Mouse (Mus musculus) MEL (cell line): ENCODE measurements at regions not wholly inside any gene's neighbourhood (a gene's known extent, or its start where the extent isn't known, plus 50 kb on each side); places are given as distances from the start of the nearest gene placed in this dataset.

Experiments
- DNase-seq: peaks from one replicate; pipeline ENCODE4 v3.0.0; 2011; ENCODE audit warnings: low read depth, low spot score
- H3K27ac ChIP-seq: 2 replicates; pipeline ENCODE4 v1.5.1; 2012; ENCODE audit warnings: low read depth, mild to moderate bottlenecking, control low read depth, low read length, moderate library complexity; ENCODE audit not compliant: control insufficient read depth
- H3K27me3 ChIP-seq, 2 experiments: fragments of 150-350 bp in 1 of 2; sonication (generic) in 1 of 2; 2 replicates each; pipeline ENCODE4 v1.6.1; 2012; ENCODE audit warnings: low read length in 2 of 2, mild to moderate bottlenecking in 2 of 2, improper control_type of control experiment in 1 of 2, moderate library complexity in 1 of 2; ENCODE audit not compliant: insufficient read depth in 2 of 2, control insufficient read depth in 1 of 2
- H3K36me3 ChIP-seq, 2 experiments: 2 replicates each; pipeline ENCODE4 v1.6.1; 2012 to 2014; ENCODE audit warnings: low read length in 2 of 2, improper control_type of control experiment in 1 of 2, inconsistent platforms in 1 of 2, mild to moderate bottlenecking in 1 of 2; ENCODE audit not compliant: insufficient read depth in 2 of 2, control insufficient read depth in 1 of 2
- H3K4me1 ChIP-seq, 2 experiments: fragments of 150-350 bp in 1 of 2; sonication (generic) in 1 of 2; 2 replicates each; pipeline ENCODE4 v1.6.1; 2012; ENCODE audit warnings: low read length in 2 of 2, improper control_type of control experiment in 1 of 2, mild to moderate bottlenecking in 1 of 2; ENCODE audit not compliant: insufficient read depth in 2 of 2, control insufficient read depth in 1 of 2
- H3K4me3 ChIP-seq, 2 experiments: fragments of 150-350 bp in 1 of 2; sonication (generic) in 1 of 2; 2 replicates each; pipeline ENCODE4 v1.5.1; 2012; ENCODE audit warnings: low read depth in 2 of 2, low read length in 2 of 2, mild to moderate bottlenecking in 2 of 2, moderate library complexity in 2 of 2, control low read depth in 1 of 2, improper control_type of control experiment in 1 of 2; ENCODE audit not compliant: control insufficient read depth in 1 of 2, insufficient read depth in 1 of 2
- H3K79me2 ChIP-seq: 2 replicates; pipeline ENCODE4 v1.6.1; 2012; ENCODE audit warnings: mild to moderate bottlenecking, low read length, moderate library complexity; ENCODE audit not compliant: control insufficient read depth, poor library complexity, insufficient read depth
- H3K9ac ChIP-seq: 2 replicates; pipeline ENCODE4 v1.6.1; 2012; ENCODE audit warnings: low read depth, mild to moderate bottlenecking, control low read depth, low read length, moderate library complexity; ENCODE audit not compliant: control insufficient read depth, poor library complexity, severe bottlenecking
- H3K9me3 ChIP-seq: fragments of 150-350 bp; sonication (generic); replicated peaks from 2 replicates; pipeline ENCODE4 v1.6.1; 2012; ENCODE audit warnings: mild to moderate bottlenecking, low read length, improper control_type of control experiment, moderate library complexity; ENCODE audit not compliant: insufficient read depth
- CHD2 ChIP-seq: IDR thresholded peaks from 2 replicates; pipeline ENCODE4 v1.6.1; 2011; ENCODE audit warnings: low read length, improper control_type of control experiment
- E2F4 ChIP-seq: IDR thresholded peaks from 2 replicates; pipeline ENCODE4 v1.6.1; 2011; ENCODE audit warnings: low read depth, low read length, improper control_type of control experiment, borderline replicate concordance
- ETS1 ChIP-seq: IDR thresholded peaks from 2 replicates; pipeline ENCODE4 v1.6.1; 2012; ENCODE audit warnings: low read depth, mild to moderate bottlenecking, inconsistent platforms, low read length, improper control_type of control experiment, moderate library complexity
- GABPA ChIP-seq: IDR thresholded peaks from 2 replicates; pipeline ENCODE4 v1.6.1; 2012; ENCODE audit warnings: low read depth, mild to moderate bottlenecking, inconsistent platforms, low read length, improper control_type of control experiment, moderate library complexity
- GATA1 ChIP-seq: IDR thresholded peaks from 2 replicates; pipeline ENCODE4 v1.6.1; 2011; ENCODE audit warnings: low read depth, low read length, improper control_type of control experiment
- JUND ChIP-seq: IDR thresholded peaks from 2 replicates; pipeline ENCODE4 v1.6.1; 2011; ENCODE audit warnings: low read depth, mild to moderate bottlenecking, improper control_type of control experiment, low read length
- MAFK ChIP-seq: IDR thresholded peaks from 2 replicates; pipeline ENCODE4 v1.6.1; 2011; ENCODE audit warnings: low read depth, mild to moderate bottlenecking, low read length, improper control_type of control experiment, borderline replicate concordance
- MAX ChIP-seq: IDR thresholded peaks from 2 replicates; pipeline ENCODE4 v1.6.1; 2011; ENCODE audit warnings: low read length, improper control_type of control experiment
- MAZ ChIP-seq: IDR thresholded peaks from 2 replicates; pipeline ENCODE4 v1.6.1; 2012; ENCODE audit warnings: low read depth, mild to moderate bottlenecking, inconsistent platforms, low read length, improper control_type of control experiment
- MYB ChIP-seq: IDR thresholded peaks from 2 replicates; pipeline ENCODE4 v1.6.1; 2011; ENCODE audit warnings: mild to moderate bottlenecking, low read depth, low read length, improper control_type of control experiment
- MYC ChIP-seq: IDR thresholded peaks from 2 replicates; pipeline ENCODE4 v1.6.1; 2011; ENCODE audit warnings: low read depth, mild to moderate bottlenecking, low read length, improper control_type of control experiment, moderate library complexity
- NRF1 ChIP-seq: IDR thresholded peaks from 2 replicates; pipeline ENCODE4 v1.6.1; 2014; ENCODE audit warnings: low read depth, mild to moderate bottlenecking, inconsistent platforms, low read length, improper control_type of control experiment, moderate library complexity; ENCODE audit not compliant: poor library complexity, insufficient read depth, severe bottlenecking
- POLR2AphosphoS5 ChIP-seq: IDR thresholded peaks from 2 replicates; pipeline ENCODE4 v1.6.1; 2012; ENCODE audit warnings: low read depth, borderline replicate concordance, mild to moderate bottlenecking, inconsistent platforms, low read length, moderate library complexity, mixed read lengths
- SIN3A ChIP-seq: IDR thresholded peaks from 2 replicates; pipeline ENCODE4 v1.6.1; 2012; ENCODE audit warnings: low read length, improper control_type of control experiment, inconsistent platforms
- TCF12 ChIP-seq: IDR thresholded peaks from 2 replicates; pipeline ENCODE4 v1.6.1; 2014; ENCODE audit warnings: low read depth, mild to moderate bottlenecking, inconsistent platforms, low read length, improper control_type of control experiment, moderate library complexity
- USF1 ChIP-seq: IDR thresholded peaks from 2 replicates; pipeline ENCODE4 v1.6.1; 2014; ENCODE audit warnings: low read depth, mild to moderate bottlenecking, inconsistent platforms, low read length, improper control_type of control experiment, moderate library complexity
- USF2 ChIP-seq, 2 experiments: IDR thresholded peaks; 2 replicates each; pipeline ENCODE4 v1.6.1; 2011 to 2012; ENCODE audit warnings: improper control_type of control experiment in 2 of 2, low read length in 2 of 2, borderline replicate concordance in 1 of 2, inconsistent platforms in 1 of 2, low read depth in 1 of 2, mild to moderate bottlenecking in 1 of 2; ENCODE audit not compliant: insufficient read depth in 1 of 2
- ZC3H11A ChIP-seq: IDR thresholded peaks from 2 replicates; pipeline ENCODE4 v1.6.1; 2012; ENCODE audit warnings: low read depth, mild to moderate bottlenecking, inconsistent platforms, low read length, improper control_type of control experiment
- ZKSCAN1 ChIP-seq: IDR thresholded peaks from 2 replicates; pipeline ENCODE4 v1.6.1; 2012; ENCODE audit warnings: low read depth, mild to moderate bottlenecking, inconsistent platforms, low read length, improper control_type of control experiment, moderate library complexity
- ZMIZ1 ChIP-seq: IDR thresholded peaks from 2 replicates; pipeline ENCODE4 v1.6.1; 2012; ENCODE audit warnings: low read depth, mild to moderate bottlenecking, inconsistent platforms, low read length, improper control_type of control experiment, moderate library complexity
- ZNF384 ChIP-seq: IDR thresholded peaks from 2 replicates; pipeline ENCODE4 v1.6.1; 2012; ENCODE audit warnings: low read depth, mild to moderate bottlenecking, inconsistent platforms, low read length, improper control_type of control experiment

DNA sequence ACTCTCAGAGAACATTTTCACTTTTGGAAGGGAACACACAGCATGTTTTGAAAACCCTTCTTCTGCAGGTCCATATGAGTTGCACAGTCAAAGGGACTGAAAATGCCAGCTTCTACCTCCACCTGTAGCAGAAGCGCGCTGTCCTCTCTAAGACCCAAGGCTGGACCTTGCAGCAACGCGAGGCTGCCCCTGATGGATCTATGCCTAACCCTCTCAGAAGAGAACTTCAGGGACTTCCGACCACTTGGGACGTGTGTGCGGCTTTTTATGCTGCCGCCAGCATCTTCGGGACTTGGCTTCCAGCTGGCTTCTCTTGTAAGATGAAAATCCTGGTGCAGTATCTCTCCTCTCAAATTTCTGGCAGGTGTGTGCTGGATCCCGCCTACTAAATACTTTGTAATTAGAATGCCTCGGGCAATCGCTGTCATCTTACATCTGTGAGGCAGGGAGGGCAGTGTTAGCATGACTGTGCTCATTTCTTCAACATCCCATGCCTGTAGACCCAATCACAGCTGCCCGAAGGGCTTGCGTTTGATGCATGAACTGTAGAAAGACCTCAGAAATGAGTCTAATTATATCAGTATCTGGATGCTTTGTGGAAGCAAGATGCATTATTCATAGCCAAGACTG lies 171.8 kb upstream of the Rnf219 start:
- H3K79me2 ChIP-seq: no peaks in the 10 kb centered on the region
- no peak overlapping the region for H3K9ac ChIP-seq
- H3K9me3 ChIP-seq: no peaks in the 10 kb centered on the region
- TF ChIP-seq POLR2AphosphoS5 (no peak), NRF1 (no peak), MAZ (no peak), SIN3A (no peak), ETS1 (no peak), USF2 (IDR thresholded peaks at IDR 0.05; ENCODE audit: borderline replicate concordance in 1 of 2, insufficient read depth in 1 of 2, low read depth in 1 of 2, low read length in 2 of 2) (no peak)
- no peak overlapping the region for H3K27ac ChIP-seq
- H3K4me3 ChIP-seq: no peak overlapping the region
- no peak for DNase-seq
- no peaks in the 10 kb centered on the region for H3K36me3 ChIP-seq
- no peaks in the 10 kb centered on the region for H3K4me1 ChIP-seq
- H3K27me3 ChIP-seq: no peaks in the 10 kb centered on the region

GRCm38 (mm10) chr14:104692616-104693015 lies 170.2 kb upstream of the Rnf219 start:
- no peak for TF ChIP-seq GATA1
- no peak for TF ChIP-seq JUND
- no peak for TF ChIP-seq ZKSCAN1
- no peak for TF ChIP-seq MAX
- no peak for TF ChIP-seq MYC
- TF ChIP-seq MAFK: no peak
- TF ChIP-seq GABPA: no peak
- TF ChIP-seq ZC3H11A: no peak
- TF ChIP-seq TCF12: no peak
- TF ChIP-seq ZMIZ1: no peak
- no peak for TF ChIP-seq MYB
- no peak for TF ChIP-seq CHD2
- no peak for TF ChIP-seq USF1
- TF ChIP-seq E2F4: no peak
- TF ChIP-seq ZNF384: no peak
- TF ChIP-seq NRF1: no peak
- no peak for TF ChIP-seq SIN3A
- TF ChIP-seq, all 39 proteins: peak for 0
- no peak overlapping the region for H3K27ac ChIP-seq
- H3K27me3 ChIP-seq: no peaks in the 10 kb centered on the region
- no peak overlapping the region for H3K4me3 ChIP-seq
- no peaks in the 10 kb centered on the region for H3K9me3 ChIP-seq
- H3K36me3 ChIP-seq: no peaks in the 10 kb centered on the region
- no peaks in the 10 kb centered on the region for H3K4me1 ChIP-seq
- no peak for DNase-seq
- H3K79me2 ChIP-seq: no peaks in the 10 kb centered on the region
- no peak overlapping the region for H3K9ac ChIP-seq
